Mouse (Mus musculus) thymus, adult 2 months (tissue): ENCODE measurements around the gene Lig3.

Source experiments
- CTCF ChIP-seq: fragments of 200-500 bp; IDR thresholded peaks from 2 replicates; pipeline ENCODE4 v1.5.1; 2012; ENCODE audit warnings: mild to moderate bottlenecking, control low read depth, low read length, moderate library complexity, borderline replicate concordance; ENCODE audit not compliant: control insufficient read depth, poor library complexity, insufficient read depth; ENCODE audit errors: extremely low read depth
- POLR2A ChIP-seq: fragments of 200-500 bp; IDR thresholded peaks from 2 replicates; pipeline ENCODE4 v1.6.1; 2012; ENCODE audit warnings: mild to moderate bottlenecking, low read length, control low read depth, moderate library complexity; ENCODE audit not compliant: control insufficient read depth, poor library complexity, insufficient read depth; ENCODE audit errors: extremely low read depth

DNA sequence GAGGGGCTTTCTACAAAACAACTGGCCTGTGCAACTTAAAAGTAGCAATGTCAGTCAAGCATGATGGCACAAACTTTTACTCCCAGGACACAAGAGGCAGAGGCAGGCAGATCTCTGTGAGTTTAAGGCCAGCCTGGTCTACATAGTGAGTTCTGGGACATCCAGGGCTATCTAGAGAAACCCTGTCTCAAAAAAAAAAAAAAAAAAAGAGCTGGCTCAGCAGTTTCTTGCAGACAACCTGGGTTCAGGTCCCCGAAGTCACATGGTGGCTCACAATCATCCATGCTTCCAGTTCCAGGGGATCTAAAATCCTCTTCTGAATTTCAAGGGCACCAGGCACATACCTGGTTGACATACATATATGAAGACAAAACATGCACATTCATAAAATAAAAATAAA lies 25.0 kb upstream of the Lig3 start:
- TF ChIP-seq CTCF: no peak
- TF ChIP-seq POLR2A: no peak
